Mouse (Mus musculus) common myeloid progenitor, adult 5-6 weeks (primary cell): ENCODE measurements around the gene Nxf1. TPM values are rescaled to one million over a fixed set of nuclear protein-coding genes. Genes with fewer than 3 reads are reported as not detected.

Experiments used
- ATAC-seq: replicated peaks from 2 replicates; pipeline ENCODE4 v1.8.0; 2016; ENCODE audit warnings: low read depth, mild to moderate bottlenecking, moderate TSS enrichment, inconsistent platforms; ENCODE audit not compliant: poor library complexity, severe bottlenecking
- total RNA-seq: library from RNA; stranded (forward); fragments of 200-1000, 187-1606 nt; gene quantifications from 2 replicates; pipeline ENCODE4 v1.2.3, GENCODE M21; 2017

The Nxf1 gene
- total RNA-seq, 1 experiment from 2014 or later = 129 TPM

- no peak for ATAC-seq
These were observed 3.9 kb downstream of the Nxf1 start for GRCm38 (mm10) chr19:8760757-8761156.

- no peak for ATAC-seq
These were observed 6.4 kb downstream of the Nxf1 start for GRCm38 (mm10) chr19:8763276-8763675.

GRCm38 (mm10) chr19:8765562-8765961 is 8.7 kb downstream of the Nxf1 start:
- ATAC-seq = no peak

- peak; percentile 66 for ATAC-seq
These were observed 13.8 kb downstream of the Nxf1 start, which contains the start of gene Tmem223 for GRCm38 (mm10) chr19:8770567-8771270. TSS of gene Tmem223 (plus strand) at chr19:8770996.

- no peak for ATAC-seq
These were observed 16.1 kb downstream of the Nxf1 start for GRCm38 (mm10) chr19:8772996-8773395.

GRCm38 (mm10) chr19:8773409-8773808 is 16.5 kb downstream of the Nxf1 start:
- no peak for ATAC-seq

GRCm38 (mm10) chr19:8774086-8774835 is 17.4 kb downstream of the Nxf1 start, which contains the start of gene Tmem179b:
TSS of gene Tmem179b (minus strand) at chr19:8774467.
- ATAC-seq = peak; percentile 80

GRCm38 (mm10) chr19:8774951-8775421 is 18.1 kb downstream of the Nxf1 start:
- no peak for ATAC-seq

GRCm38 (mm10) chr19:8786008-8786781 is 29.3 kb downstream of the Nxf1 start, which contains the start of gene Taf6l:
TSS of gene Taf6l (minus strand) at chr19:8786417.
- ATAC-seq = peak; percentile 100

- ATAC-seq = no peak
These were observed 31.6 kb downstream of the Nxf1 start for GRCm38 (mm10) chr19:8788521-8788920.

- no peak for ATAC-seq
These were observed 32.3 kb downstream of the Nxf1 start for GRCm38 (mm10) chr19:8789171-8789570.

GRCm38 (mm10) chr19:8790171-8790570 is 33.3 kb downstream of the Nxf1 start:
- no peak for ATAC-seq

- peak; percentile 70 for ATAC-seq
These were observed 41.5 kb downstream of the Nxf1 start, which contains the start of gene Polr2g for GRCm38 (mm10) chr19:8798264-8798946. TSS of gene Polr2g (minus strand) at chr19:8798577.

- no peak for ATAC-seq
These were observed 42.1 kb downstream of the Nxf1 start for GRCm38 (mm10) chr19:8798947-8799315.

GRCm38 (mm10) chr19:8802130-8802821 is 45.4 kb downstream of the Nxf1 start, which contains the start of gene Zbtb3:
TSS of gene Zbtb3 (plus strand) at chr19:8802555.
- ATAC-seq = peak; percentile 86

- ATAC-seq = no peak
These were observed 46.4 kb downstream of the Nxf1 start for GRCm38 (mm10) chr19:8803204-8803780.

GRCm38 (mm10) chr19:8803879-8804660 is 47.2 kb downstream of the Nxf1 start:
- ATAC-seq = peak; percentile 31

GRCm38 (mm10) chr19:8806810-8807209 is 49.9 kb downstream of the Nxf1 start:
- no peak for ATAC-seq
